Mouse (Mus musculus): Measurements from ENCODE around the gene Ccdc73. TPM values are rescaled to one million over a fixed set of nuclear protein-coding genes. Genes with fewer than 3 reads are reported as not detected.

The Ccdc73 gene
- polyA plus RNA-seq, 1 experiment from 2014 or later = 9.3 TPM

DNA sequence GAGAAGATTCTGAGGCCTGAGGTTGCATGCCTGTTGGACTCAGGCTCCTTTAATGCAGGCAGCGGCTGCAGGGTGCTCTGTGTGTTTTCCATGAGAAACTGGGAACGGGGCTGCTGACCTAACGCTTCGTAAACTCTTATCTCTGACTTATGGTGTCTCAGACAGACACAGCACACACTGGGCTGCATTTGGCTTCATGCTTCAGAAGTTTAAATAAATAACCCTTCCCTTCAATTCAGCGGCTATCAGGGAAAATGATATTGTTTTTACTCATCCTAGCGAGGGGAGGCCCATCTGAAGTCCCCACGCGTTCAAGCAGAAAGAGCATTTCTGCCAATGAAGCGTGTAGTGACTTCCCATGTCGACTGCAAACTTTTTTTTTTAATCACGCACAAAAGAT, 168.4 kb downstream of the Ccdc73 start:
- no peaks in the 10 kb centered on the region for H3K9me3 ChIP-seq (replicated peaks)
- WGBS = 34% methylated on average over 11 of the region's 11 CpGs
- no peaks in the 10 kb centered on the region for H3K36me3 ChIP-seq (ENCODE audit: poor library complexity, severe bottlenecking)
- H3K27ac ChIP-seq = no peak overlapping the region
- H3K4me3 ChIP-seq = no peak overlapping the region
- H3K9ac ChIP-seq = no peak overlapping the region
- no peaks in the 10 kb centered on the region for H3K27me3 ChIP-seq
- H3K4me1 ChIP-seq = peaks cover 13% of the 10 kb centered on the region
- ATAC-seq = no peak
- H3K4me2 ChIP-seq = no peak overlapping the region

DNA sequence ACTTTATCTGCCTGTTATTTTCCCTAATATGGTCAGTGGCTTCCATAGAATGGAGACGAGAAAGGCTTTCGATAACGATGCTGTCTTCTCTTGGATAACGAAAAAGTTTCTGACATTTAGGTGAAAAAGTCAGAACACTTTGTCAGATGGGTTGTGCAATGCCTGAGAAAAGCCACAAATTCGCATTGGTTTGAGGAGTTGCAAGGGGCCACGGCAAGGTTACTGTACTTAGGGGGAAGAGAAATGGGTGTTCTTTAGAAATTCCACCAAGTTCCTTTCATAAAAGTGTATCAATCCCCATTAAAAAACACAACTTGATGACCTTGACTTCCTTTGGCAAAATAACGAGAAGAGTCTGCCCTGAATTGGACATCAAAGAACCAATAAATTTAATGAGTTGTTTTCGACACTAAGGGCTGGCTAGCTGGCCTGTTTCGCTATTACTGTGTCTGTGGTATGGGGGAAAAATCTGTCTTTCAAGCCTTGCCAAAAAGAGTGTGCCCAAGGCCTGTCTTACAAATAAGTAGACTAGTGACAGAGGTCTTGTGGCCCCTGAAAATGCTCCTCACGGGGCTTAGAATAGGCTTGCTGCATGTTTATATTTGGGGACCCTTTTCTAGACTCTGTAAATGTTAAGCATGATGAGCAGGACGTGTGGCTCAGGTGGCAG, 168.9 kb downstream of the Ccdc73 start:
- H3K27me3 ChIP-seq = no peaks in the 10 kb centered on the region
- H3K9ac ChIP-seq = no peak overlapping the region
- H3K4me3 ChIP-seq = no peak overlapping the region
- no peaks in the 10 kb centered on the region for H3K36me3 ChIP-seq (ENCODE audit: poor library complexity, severe bottlenecking)
- ATAC-seq = no peak
- no peak overlapping the region for H3K4me2 ChIP-seq
- no peaks in the 10 kb centered on the region for H3K9me3 ChIP-seq (replicated peaks)
- no peak overlapping the region for H3K27ac ChIP-seq
- 49% methylated on average over 11 of the region's 11 CpGs for WGBS
- H3K4me1 ChIP-seq = peaks cover 13% of the 10 kb centered on the region

DNA sequence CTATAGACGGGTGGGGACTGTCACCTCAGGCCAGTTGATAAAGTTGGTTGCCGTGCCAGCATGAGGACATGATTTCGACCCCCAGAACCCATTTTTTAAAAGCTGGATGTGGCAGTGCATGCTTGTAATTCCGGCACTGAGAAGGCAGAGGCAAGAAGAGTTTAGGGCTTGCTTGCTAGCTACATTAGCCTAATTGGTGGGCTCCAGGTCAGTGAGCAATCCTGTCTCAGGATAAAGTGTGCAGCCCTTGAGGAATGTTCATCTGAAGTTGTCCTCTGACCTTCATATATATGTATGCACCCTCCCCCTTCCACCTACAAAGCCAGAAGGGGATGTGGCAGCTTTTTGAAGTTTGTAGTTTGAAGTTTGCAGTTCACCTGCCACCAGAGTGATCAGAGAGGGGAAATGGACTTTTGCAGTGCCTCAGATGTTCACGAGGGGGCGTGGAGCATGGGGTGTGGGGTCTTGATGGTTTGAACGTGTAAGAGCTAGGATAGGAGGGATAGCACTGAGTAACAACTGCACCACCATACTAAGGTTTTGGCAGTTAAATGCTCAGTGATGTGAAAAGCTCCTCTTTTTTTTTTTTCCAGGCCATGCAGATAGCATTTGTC, 170.5 kb downstream of the Ccdc73 start:
- H3K9me3 ChIP-seq (replicated peaks) = no peaks in the 10 kb centered on the region
- H3K9ac ChIP-seq = no peak overlapping the region
- H3K27ac ChIP-seq = no peak overlapping the region
- H3K36me3 ChIP-seq (ENCODE audit: poor library complexity, severe bottlenecking) = no peaks in the 10 kb centered on the region
- H3K27me3 ChIP-seq = no peaks in the 10 kb centered on the region
- no peak overlapping the region for H3K4me3 ChIP-seq
- no peak overlapping the region for H3K4me2 ChIP-seq
- H3K4me1 ChIP-seq = peaks cover 13% of the 10 kb centered on the region
- no peak for ATAC-seq
- 83% methylated on average over 7 of the region's 7 CpGs for WGBS

DNA sequence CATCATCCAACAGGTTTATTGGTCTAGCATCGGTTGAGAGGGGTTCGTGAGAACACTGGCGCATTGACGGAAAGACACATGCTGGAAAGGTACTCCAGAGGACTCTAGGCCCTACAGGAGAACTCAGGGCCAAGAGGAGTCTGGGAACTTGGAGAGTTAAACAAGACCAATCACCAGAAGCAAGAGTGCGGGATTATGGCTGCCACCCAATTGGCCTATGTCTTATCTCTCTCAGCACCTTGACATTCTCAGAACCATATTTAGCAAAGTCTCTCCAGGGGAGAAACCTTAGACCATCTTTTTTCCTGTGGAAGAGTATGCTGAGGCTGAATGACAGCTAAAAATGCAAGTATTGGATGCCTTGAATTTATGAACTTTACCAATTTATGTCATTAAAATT, 171.3 kb downstream of the Ccdc73 start:
- no peaks in the 10 kb centered on the region for H3K9me3 ChIP-seq (replicated peaks)
- 96% methylated on average over 5 of the region's 5 CpGs for WGBS
- H3K27me3 ChIP-seq = no peaks in the 10 kb centered on the region
- no peak overlapping the region for H3K4me2 ChIP-seq
- no peaks in the 10 kb centered on the region for H3K36me3 ChIP-seq (ENCODE audit: poor library complexity, severe bottlenecking)
- no peak overlapping the region for H3K4me3 ChIP-seq
- peaks cover 13% of the 10 kb centered on the region for H3K4me1 ChIP-seq
- H3K27ac ChIP-seq = no peak overlapping the region
- no peak overlapping the region for H3K9ac ChIP-seq
- no peak for ATAC-seq

DNA sequence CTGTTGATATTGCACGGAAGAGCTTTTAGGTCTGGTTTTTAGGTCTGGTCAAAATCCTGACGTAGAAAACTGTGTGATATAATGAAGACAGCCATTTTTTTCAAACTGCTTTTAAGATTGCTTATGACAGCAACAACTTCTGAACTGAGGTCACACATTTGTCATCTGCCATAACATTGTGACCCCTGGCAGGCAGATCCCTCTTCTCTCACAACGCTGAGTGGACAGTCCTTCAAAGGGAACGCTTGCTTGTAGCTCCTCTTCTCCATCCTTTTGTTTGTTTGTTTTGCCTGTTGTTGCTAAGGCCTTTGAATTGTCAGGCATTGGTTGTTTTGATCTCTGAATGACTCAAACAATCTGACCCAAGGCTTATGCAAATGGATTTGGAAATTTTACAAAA, 173.3 kb downstream of the Ccdc73 start:
- no peak overlapping the region for H3K9ac ChIP-seq
- H3K36me3 ChIP-seq (ENCODE audit: poor library complexity, severe bottlenecking) = no peaks in the 10 kb centered on the region
- H3K27ac ChIP-seq = no peak overlapping the region
- no peak overlapping the region for H3K4me2 ChIP-seq
- peaks cover 5% of the 10 kb centered on the region for H3K4me1 ChIP-seq
- no peaks in the 10 kb centered on the region for H3K9me3 ChIP-seq (replicated peaks)
- H3K4me3 ChIP-seq = no peak overlapping the region
- no peak for ATAC-seq
- 77% methylated on average over 4 of the region's 4 CpGs for WGBS
- no peaks in the 10 kb centered on the region for H3K27me3 ChIP-seq

DNA sequence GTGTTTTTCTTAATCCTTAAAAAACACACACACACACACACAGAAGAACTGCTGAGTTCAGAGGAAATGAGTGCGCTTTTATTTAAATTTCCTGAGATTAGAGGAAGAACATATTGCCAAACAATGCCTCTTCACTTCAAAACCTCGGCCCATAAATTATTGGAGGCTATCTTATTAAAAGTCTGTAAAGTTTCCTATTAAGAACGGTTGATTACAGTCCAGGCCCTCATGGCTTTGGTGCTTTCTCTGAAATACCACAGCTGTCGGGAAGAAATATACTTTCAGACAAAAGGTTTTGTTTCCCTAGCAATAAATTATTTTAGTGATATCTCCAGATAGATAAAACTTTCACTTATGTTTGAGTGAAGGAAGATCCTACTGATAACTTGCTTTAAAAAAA, 175.5 kb downstream of the Ccdc73 start:
- no peaks in the 10 kb centered on the region for H3K27me3 ChIP-seq
- 68% methylated on average over 4 of the region's 4 CpGs for WGBS
- H3K4me2 ChIP-seq = no peak overlapping the region
- no peaks in the 10 kb centered on the region for H3K4me1 ChIP-seq
- no peak overlapping the region for H3K9ac ChIP-seq
- no peaks in the 10 kb centered on the region for H3K36me3 ChIP-seq (ENCODE audit: poor library complexity, severe bottlenecking)
- no peaks in the 10 kb centered on the region for H3K9me3 ChIP-seq (replicated peaks)
- no peak overlapping the region for H3K4me3 ChIP-seq
- ATAC-seq = no peak
- H3K27ac ChIP-seq = no peak overlapping the region

DNA sequence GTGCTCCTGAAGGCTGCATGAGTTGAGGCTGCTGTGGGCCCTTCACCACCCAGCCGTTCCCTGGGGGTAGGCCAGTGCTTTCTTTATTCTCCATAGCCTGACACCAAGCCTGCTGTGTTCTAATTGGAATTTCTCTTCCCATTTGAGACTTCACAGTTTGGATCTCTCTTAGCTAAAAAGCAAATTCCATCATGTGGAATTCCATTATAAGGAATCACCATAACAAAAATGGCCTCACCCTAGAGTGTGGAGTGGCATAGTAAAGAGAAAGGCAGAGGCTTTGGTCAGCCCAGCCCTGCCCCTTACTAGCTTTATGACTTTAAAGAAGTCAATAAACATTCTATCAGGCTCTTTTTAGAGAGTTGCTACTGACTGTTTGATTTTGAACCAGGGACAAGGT, 180.7 kb downstream of the Ccdc73 start:
- H3K9me3 ChIP-seq (replicated peaks) = no peaks in the 10 kb centered on the region
- no peak overlapping the region for H3K9ac ChIP-seq
- H3K27ac ChIP-seq = no peak overlapping the region
- H3K4me3 ChIP-seq = no peak overlapping the region
- no peaks in the 10 kb centered on the region for H3K27me3 ChIP-seq
- 37% methylated on average over 1 of the region's 1 CpGs for WGBS
- H3K4me2 ChIP-seq = no peak overlapping the region
- no peaks in the 10 kb centered on the region for H3K36me3 ChIP-seq (ENCODE audit: poor library complexity, severe bottlenecking)
- no peak for ATAC-seq
- H3K4me1 ChIP-seq = no peaks in the 10 kb centered on the region

DNA sequence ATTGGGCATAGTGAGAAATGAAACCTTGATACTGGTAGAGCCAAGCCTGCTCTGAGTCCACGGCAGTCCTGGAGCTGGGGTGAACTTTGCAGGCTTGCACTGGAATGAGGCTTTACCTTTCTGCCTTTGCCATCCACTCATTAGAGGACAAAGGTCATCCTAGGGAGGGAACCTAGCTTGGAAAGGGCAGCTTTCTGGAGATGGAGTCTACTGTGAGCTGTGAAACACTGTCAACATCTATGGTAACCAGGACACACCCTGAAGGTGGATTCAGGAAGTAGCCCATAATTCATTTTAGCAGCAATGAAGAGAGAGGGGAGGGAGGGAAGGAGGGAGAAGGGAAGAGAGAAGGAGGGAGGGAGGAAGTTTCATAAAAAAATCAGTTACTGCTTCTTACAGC, 187.9 kb downstream of the Ccdc73 start:
- H3K27ac ChIP-seq = no peak overlapping the region
- 75% methylated on average over 1 of the region's 1 CpGs for WGBS
- no peaks in the 10 kb centered on the region for H3K4me1 ChIP-seq
- H3K4me2 ChIP-seq = no peak overlapping the region
- no peak for ATAC-seq
- no peak overlapping the region for H3K9ac ChIP-seq
- no peaks in the 10 kb centered on the region for H3K9me3 ChIP-seq (replicated peaks)
- H3K27me3 ChIP-seq = no peaks in the 10 kb centered on the region
- no peak overlapping the region for H3K4me3 ChIP-seq
- no peaks in the 10 kb centered on the region for H3K36me3 ChIP-seq (ENCODE audit: poor library complexity, severe bottlenecking)

DNA sequence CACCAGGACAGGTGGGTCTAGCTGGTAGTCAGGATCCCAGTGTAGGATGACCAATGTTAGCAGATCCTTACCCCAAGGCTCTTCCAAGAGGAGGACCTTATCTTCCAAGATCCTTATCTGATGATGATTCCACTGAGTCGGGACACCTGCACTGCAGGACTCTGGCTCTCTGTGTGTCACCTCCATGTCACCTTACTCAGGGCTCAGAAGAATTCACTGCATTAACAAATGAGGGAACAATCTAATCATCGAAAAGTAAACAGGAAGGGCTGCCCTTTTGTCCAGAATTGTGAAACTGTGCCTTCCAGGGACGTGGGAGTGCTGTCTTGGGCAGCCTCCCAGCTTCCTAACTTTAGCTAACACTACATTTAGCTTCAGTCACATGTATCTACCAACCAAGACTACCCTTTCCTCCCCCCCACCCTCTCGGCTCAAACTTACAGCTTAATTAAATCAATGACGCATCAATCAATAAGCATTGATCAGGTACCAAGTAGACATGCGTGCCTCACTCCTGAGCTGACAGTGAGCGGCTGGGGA, 191.0 kb downstream of the Ccdc73 start:
- ATAC-seq = no peak
- no peaks in the 10 kb centered on the region for H3K9me3 ChIP-seq (replicated peaks)
- no peak overlapping the region for H3K27ac ChIP-seq
- no peak overlapping the region for H3K4me3 ChIP-seq
- H3K4me2 ChIP-seq = no peak overlapping the region
- no peaks in the 10 kb centered on the region for H3K36me3 ChIP-seq (ENCODE audit: poor library complexity, severe bottlenecking)
- 81% methylated on average over 7 of the region's 7 CpGs for WGBS
- no peaks in the 10 kb centered on the region for H3K4me1 ChIP-seq
- no peaks in the 10 kb centered on the region for H3K27me3 ChIP-seq
- H3K9ac ChIP-seq = no peak overlapping the region

DNA sequence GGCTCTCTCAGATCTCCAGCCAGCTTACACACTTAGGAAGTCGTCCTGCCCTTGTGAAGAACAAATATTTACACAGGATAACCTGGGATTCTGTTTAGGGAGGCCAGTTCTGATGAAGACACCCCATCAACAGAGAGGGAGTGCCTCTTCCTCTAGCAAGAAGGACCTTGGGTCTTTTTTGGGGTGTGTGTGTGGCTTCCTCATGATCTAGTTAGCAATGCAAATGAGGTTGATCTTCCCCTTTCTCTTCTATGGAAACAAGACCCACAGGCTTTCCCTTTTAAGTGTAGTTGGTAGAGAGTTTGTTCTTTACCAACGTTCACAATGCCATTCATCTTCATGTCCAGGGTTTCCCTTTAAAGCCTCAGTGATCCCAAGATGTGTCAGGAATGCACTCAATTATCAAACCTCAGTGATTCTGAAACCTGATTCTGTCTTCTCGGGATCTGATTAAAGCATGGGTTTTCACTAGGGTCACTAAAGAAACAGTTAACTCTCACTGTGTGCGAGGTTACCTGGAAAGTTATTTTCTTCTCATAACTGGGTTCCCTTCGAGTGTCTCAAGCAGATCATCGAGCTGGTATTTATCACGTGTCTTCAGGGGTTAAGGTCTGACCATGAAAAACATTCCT, 195.3 kb downstream of the Ccdc73 start:
- 47% methylated on average over 7 of the region's 7 CpGs for WGBS
- H3K4me3 ChIP-seq = no peak overlapping the region
- H3K27me3 ChIP-seq = no peaks in the 10 kb centered on the region
- ATAC-seq = no peak
- no peak overlapping the region for H3K4me2 ChIP-seq
- no peaks in the 10 kb centered on the region for H3K36me3 ChIP-seq (ENCODE audit: poor library complexity, severe bottlenecking)
- no peak overlapping the region for H3K9ac ChIP-seq
- no peak overlapping the region for H3K27ac ChIP-seq
- H3K9me3 ChIP-seq (replicated peaks) = no peaks in the 10 kb centered on the region
- H3K4me1 ChIP-seq = no peaks in the 10 kb centered on the region

Data from forebrain, embryonic 13.5 days (tissue).